Mouse (Mus musculus) layer of hippocampus, adult 18-20 months (tissue): ENCODE results near the gene Rap2a. TPM values are rescaled to one million over a fixed set of nuclear protein-coding genes. Genes with fewer than 3 reads are reported as not detected.

Experiments used
- DNase-seq, 2 experiments: peaks; one replicate each; pipeline ENCODE4 v3.0.0; 2022; ENCODE audit warnings: low spot score in 2 of 2
- total RNA-seq, 2 experiments: library from RNA; stranded (reverse); gene quantifications; 2 replicates each; pipeline ENCODE4 v1.2.3; 2021

Gene Rap2a
- total RNA-seq, 2 experiments from 2014 or later = 77.9 to 82.2 TPM

- DNase-seq = no peak
Measured at GRCm38 (mm10) chr14:120499096-120499495, 20.9 kb downstream of the Rap2a start.

GRCm38 (mm10) chr14:120499601-120500000, 21.4 kb downstream of the Rap2a start:
- no peak for DNase-seq

- peak in 1 of 2 experiments; percentile 78 for DNase-seq
Measured at GRCm38 (mm10) chr14:120500021-120500560, 21.8 kb downstream of the Rap2a start.

GRCm38 (mm10) chr14:120500791-120501190, 22.5 kb downstream of the Rap2a start:
- DNase-seq = no peak

GRCm38 (mm10) chr14:120503641-120504040, 25.4 kb downstream of the Rap2a start:
- DNase-seq = no peak

- DNase-seq = peak in 1 of 2 experiments; percentile 51
Measured at GRCm38 (mm10) chr14:120504423-120504822, 26.2 kb downstream of the Rap2a start.

- no peak for DNase-seq
Measured at GRCm38 (mm10) chr14:120504928-120505461, 26.8 kb downstream of the Rap2a start.

- DNase-seq = no peak
Measured at GRCm38 (mm10) chr14:120505918-120506317, 27.7 kb downstream of the Rap2a start.

- DNase-seq = peak in 1 of 2 experiments; percentile 55
Measured at GRCm38 (mm10) chr14:120507516-120507915, 29.3 kb downstream of the Rap2a start.

GRCm38 (mm10) chr14:120508566-120509365, 30.5 kb downstream of the Rap2a start:
- no peak for DNase-seq

- DNase-seq = no peak
Measured at GRCm38 (mm10) chr14:120509366-120509640, 31.1 kb downstream of the Rap2a start.

- DNase-seq = no peak
Measured at GRCm38 (mm10) chr14:120511821-120512220, 33.6 kb downstream of the Rap2a start.

GRCm38 (mm10) chr14:120514821-120515271, 36.6 kb downstream of the Rap2a start:
- DNase-seq = no peak

GRCm38 (mm10) chr14:120515376-120515775, 37.1 kb downstream of the Rap2a start:
- peak in 1 of 2 experiments; percentile 55 for DNase-seq

- DNase-seq = no peak
Measured at GRCm38 (mm10) chr14:120518706-120519105, 40.5 kb downstream of the Rap2a start.

GRCm38 (mm10) chr14:120519921-120520320, 41.7 kb downstream of the Rap2a start:
- no peak for DNase-seq

GRCm38 (mm10) chr14:120520843-120521242, 42.6 kb downstream of the Rap2a start:
- DNase-seq = no peak

- no peak for DNase-seq
Measured at GRCm38 (mm10) chr14:120523296-120523695, 45.1 kb downstream of the Rap2a start.

GRCm38 (mm10) chr14:120525644-120526043, 47.4 kb downstream of the Rap2a start:
- DNase-seq = no peak

- no peak for DNase-seq
Measured at GRCm38 (mm10) chr14:120533301-120533700, 55.1 kb downstream of the Rap2a start.

- DNase-seq = no peak
Measured at GRCm38 (mm10) chr14:120534841-120535271, 56.6 kb downstream of the Rap2a start.

- no peak for DNase-seq
Measured at GRCm38 (mm10) chr14:120535446-120535845, 57.2 kb downstream of the Rap2a start.
